Mouse (Mus musculus): ENCODE measurements around the gene Kynu.

GRCm38 (mm10) chr2:43583243-43583812 lies 28.2 kb downstream of the Kynu start:
- TF ChIP-seq POLR2A (IDR thresholded peaks at IDR 0.05; ENCODE audit: low read depth, low read length) (no peak), CTCF (conservative IDR thresholded peaks at IDR 0.05; ENCODE audit: insufficient read depth, insufficient read length, low read depth, low read length) (no peak)

All from kidney, adult 2 months (tissue).